9 mouse cellular contexts compared by ENCODE assay signal in the genomic region with DNA sequence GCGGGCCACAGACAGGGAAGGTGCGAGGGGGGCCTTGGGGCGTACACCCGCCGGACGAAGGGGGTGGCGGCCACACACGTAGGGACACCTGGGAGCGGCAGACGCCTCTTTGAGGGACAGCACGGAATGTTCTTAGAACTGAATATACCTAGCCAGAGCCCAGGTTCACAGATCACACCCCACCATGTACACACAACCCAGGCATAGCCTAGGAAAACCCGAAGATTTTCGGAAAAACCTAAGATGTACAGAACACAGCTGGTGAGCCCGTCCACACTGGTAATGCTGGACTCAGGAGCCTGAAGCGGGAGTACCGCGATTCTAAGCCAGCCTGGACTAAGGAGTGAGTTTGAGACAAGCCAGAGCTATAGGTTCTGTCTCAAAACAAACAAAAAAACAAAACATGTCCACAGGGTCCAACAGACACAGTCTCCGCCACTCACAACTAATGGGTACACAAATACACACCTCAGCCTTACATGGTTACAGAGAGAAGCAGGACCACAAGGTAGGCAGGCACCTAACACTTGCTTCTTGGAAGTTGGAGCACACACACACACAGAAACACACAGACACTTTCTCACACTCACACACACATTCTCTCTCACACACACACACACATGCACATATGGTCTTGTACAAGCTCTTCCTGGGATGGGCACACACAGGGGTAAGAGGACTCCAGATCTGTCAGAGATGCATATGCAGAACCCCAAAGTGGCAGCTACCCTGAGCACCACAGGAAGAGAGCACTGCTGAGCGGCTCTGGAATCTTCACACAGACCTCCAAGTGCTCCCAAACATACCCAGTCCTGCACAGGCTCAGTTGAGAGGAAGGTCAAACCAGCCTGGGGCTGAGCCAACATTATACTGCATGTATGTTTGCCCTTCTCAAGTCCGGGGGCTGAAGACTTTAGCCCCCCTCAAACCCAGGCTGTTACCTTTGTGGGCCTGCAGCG. TPM values are rescaled to one million over a fixed set of nuclear protein-coding genes. Genes with fewer than 3 reads are reported as not detected.
A peak's percentile ranks its signal among the peaks of the same experiment; 100 is the strongest.
DNase-seq lines count a peak whose midpoint lies in the region; ATAC-seq and TF ChIP-seq lines count a peak whose summit lies in the region.
"Had no signal": no experiment of that assay in that cellular context is flagged by ENCODE, and none has a peak within 500 bp of the region (broad histone marks: within the 10 kb centered on the region; RNA-seq: fewer than 3 reads in every experiment).

No protein-coding gene starts in this region.

- peak overlapping the region; percentile 85 for H3K27ac ChIP-seq in heart, embryonic 11.5 days (ENCODE audit: low read depth, low read length)
- H3K27ac ChIP-seq in ES-Bruce4 (ENCODE audit: insufficient read depth, low read length) = peak overlapping the region; percentile 55
- H3K27ac ChIP-seq in forebrain, embryonic 13.5 days = peak overlapping the region; percentile 96
- H3K27ac ChIP-seq in liver, embryonic 15.5 days (replicated peaks) = no peak overlapping the region

- H3K9ac ChIP-seq in heart, embryonic 11.5 days (ENCODE audit: low read depth, low read length) = peak overlapping the region; percentile 98
- H3K9ac ChIP-seq in ES-Bruce4 (ENCODE audit: low read depth, poor library complexity, severe bottlenecking) = peak overlapping the region; percentile 98
- H3K9ac ChIP-seq in forebrain, embryonic 13.5 days = peak overlapping the region; percentile 99
- H3K9ac ChIP-seq in liver, embryonic 15.5 days = peak overlapping the region; percentile 52; the same call in 1 of the 2 replicates

- no peak for ATAC-seq in heart, embryonic 11.5 days (replicated peaks; ENCODE audit: insufficient number of reproducible peaks, low FRiP score, low TSS enrichment)
- ATAC-seq in forebrain, embryonic 13.5 days = peak; percentile 4
- ATAC-seq in liver, embryonic 15.5 days (ENCODE audit: insufficient read depth) = no peak
- ATAC-seq in activated CD4-positive, CD25-positive, alpha-beta regulatory T cell, adult 4 months = no peak

- no peaks in the 10 kb centered on the region for H3K9me3 ChIP-seq in heart, embryonic 11.5 days (replicated peaks; ENCODE audit: control insufficient read depth, low read length)
- H3K9me3 ChIP-seq in ES-Bruce4 (replicated peaks; ENCODE audit: control insufficient read depth, insufficient read depth, low read length, poor library complexity, severe bottlenecking) = no peaks in the 10 kb centered on the region
- H3K9me3 ChIP-seq in forebrain, embryonic 13.5 days (replicated peaks) = no peaks in the 10 kb centered on the region
- no peaks in the 10 kb centered on the region for H3K9me3 ChIP-seq in liver, embryonic 15.5 days (replicated peaks)

- no peaks in the 10 kb centered on the region for H3K36me3 ChIP-seq in heart, embryonic 11.5 days (ENCODE audit: control insufficient read depth, insufficient read depth, low read length)
- no peaks in the 10 kb centered on the region for H3K36me3 ChIP-seq in ES-Bruce4 (ENCODE audit: control insufficient read depth, insufficient read depth, low read length, poor library complexity, severe bottlenecking)
- no peaks in the 10 kb centered on the region for H3K36me3 ChIP-seq in forebrain, embryonic 13.5 days (ENCODE audit: poor library complexity, severe bottlenecking)
- no peaks in the 10 kb centered on the region for H3K36me3 ChIP-seq in liver, embryonic 15.5 days (replicated peaks)

- H3K4me1 ChIP-seq in heart, embryonic 11.5 days (ENCODE audit: control insufficient read depth, insufficient read depth, low read length) = peaks cover 38% of the 10 kb centered on the region
- peaks cover 5% of the 10 kb centered on the region for H3K4me1 ChIP-seq in ES-Bruce4 (ENCODE audit: control insufficient read depth, insufficient read depth, low read length)
- peaks cover 56% of the 10 kb centered on the region for H3K4me1 ChIP-seq in forebrain, embryonic 13.5 days
- peaks cover 45% of the 10 kb centered on the region for H3K4me1 ChIP-seq in liver, embryonic 15.5 days (replicated peaks)

- H3K27me3 ChIP-seq in heart, embryonic 11.5 days (ENCODE audit: control insufficient read depth, insufficient read depth, low read length) = peaks cover 6% of the 10 kb centered on the region; the same call in 1 of the 2 replicates
- H3K27me3 ChIP-seq in ES-Bruce4 (ENCODE audit: control insufficient read depth, insufficient read depth, low read length, poor library complexity, severe bottlenecking) = no peaks in the 10 kb centered on the region
- H3K27me3 ChIP-seq in forebrain, embryonic 13.5 days = no peaks in the 10 kb centered on the region
- H3K27me3 ChIP-seq in liver, embryonic 15.5 days = peaks cover 45% of the 10 kb centered on the region

- peak overlapping the region; percentile 90 for H3K4me2 ChIP-seq in heart, embryonic 11.5 days
- H3K4me2 ChIP-seq in forebrain, embryonic 13.5 days = peak overlapping the region; percentile 89
- peak overlapping the region; percentile 81 for H3K4me2 ChIP-seq in liver, embryonic 15.5 days

- H3K4me3 ChIP-seq in heart, embryonic 11.5 days (ENCODE audit: low read depth, low read length) = peak overlapping the region; percentile 79
- peak overlapping the region; percentile 75 for H3K4me3 ChIP-seq in ES-Bruce4 (ENCODE audit: low read depth, low read length)
- H3K4me3 ChIP-seq in forebrain, embryonic 13.5 days = peak overlapping the region; percentile 81
- peak overlapping the region; percentile 60 for H3K4me3 ChIP-seq in liver, embryonic 15.5 days (replicated peaks)

- 19% methylated on average over 21 of the region's 21 CpGs for WGBS in heart, embryonic 11.5 days (ENCODE audit: insufficient replicate concordance)
- WGBS in forebrain, embryonic 13.5 days = 18% methylated on average over 21 of the region's 21 CpGs
- 22% methylated on average over 21 of the region's 21 CpGs for WGBS in liver, embryonic 15.5 days (ENCODE audit: insufficient replicate concordance)

- DNase-seq in heart, adult 9 months (ENCODE audit: low spot score in 2 of 2) = no peak
- no peak for DNase-seq in adrenal gland, postnatal 14 days
- DNase-seq in retina, embryonic 14.5 days (ENCODE audit: low spot score) = no peak

- no peak for TF ChIP-seq POLR2A in ES-Bruce4 (IDR thresholded peaks at IDR 0.05; ENCODE audit: insufficient read depth, low read length)

- TF ChIP-seq CTCF in ES-Bruce4 (IDR thresholded peaks at IDR 0.05; ENCODE audit: low read depth, low read length) = no peak

- TF ChIP-seq EP300 in ES-Bruce4 (IDR thresholded peaks at IDR 0.05; ENCODE audit: insufficient read depth, low read depth, low read length) = 0 out of 2 replicates have a peak, but pooled peaks have one; percentile 50

RNA-seq across cellular contexts. Expression of a gene that starts 0.7 kb away (rescaled TPM):
- 1.4 and 2.8 TPM in 2 replicates for polyA plus RNA-seq in heart, embryonic 11.5 days (2014; fragmentation: Nextera tagmentation; extraction: Ambion mirVana)
- polyA plus RNA-seq in ES-Bruce4 (2011; ENCODE audit: insufficient read depth, insufficient read length, low read depth, missing spikeins) = 3.0 and 4.3 TPM in 2 replicates
- polyA plus RNA-seq in forebrain, embryonic 13.5 days (2015; fragmentation: Nextera tagmentation; extraction: Ambion mirVana) = 4.7 and 6.5 TPM in 2 replicates
- polyA plus RNA-seq in liver, embryonic 15.5 days (2015; fragmentation: Nextera tagmentation; extraction: Ambion mirVana) = 0.31 TPM in 2 replicates
- total RNA-seq in adrenal gland, postnatal 14 days (2021) = 0.67 and 1.2 TPM in 2 replicates
- polyA plus RNA-seq in activated CD4-positive, CD25-positive, alpha-beta regulatory T cell, adult 4 months (2017; shearing (Covaris generic)) = 1 to 10 TPM in 1 of 2 experiments, not detected in 1; 1.1 TPM

RNA-seq across cellular contexts. Expression of a gene that starts 36.5 kb away (rescaled TPM):
- polyA plus RNA-seq in heart, embryonic 11.5 days (2014; fragmentation: Nextera tagmentation; extraction: Ambion mirVana) = 0.44 and 0.59 TPM in 2 replicates
- 3.8 and 4.7 TPM in 2 replicates for polyA plus RNA-seq in ES-Bruce4 (2011; ENCODE audit: insufficient read depth, insufficient read length, low read depth, missing spikeins)
- 2.2 and 2.3 TPM in 2 replicates for polyA plus RNA-seq in forebrain, embryonic 13.5 days (2015; fragmentation: Nextera tagmentation; extraction: Ambion mirVana)
- polyA plus RNA-seq in liver, embryonic 15.5 days (2015; fragmentation: Nextera tagmentation; extraction: Ambion mirVana) = 0.25 and 0.41 TPM in 2 replicates
- total RNA-seq in adrenal gland, postnatal 14 days (2021) = 0.49 and 0.82 TPM in 2 replicates
- polyA plus RNA-seq in activated CD4-positive, CD25-positive, alpha-beta regulatory T cell, adult 4 months (2017; shearing (Covaris generic)) = 1 to 10 TPM in 1 of 2 experiments, under 1 TPM in 1; 0.40 to 1.2 TPM

RNA-seq across cellular contexts. Expression of a gene that starts 36.6 kb away (rescaled TPM):
- 11.1 and 12.6 TPM in 2 replicates for polyA plus RNA-seq in heart, embryonic 11.5 days (2014; fragmentation: Nextera tagmentation; extraction: Ambion mirVana)
- polyA plus RNA-seq in ES-Bruce4 (2011; ENCODE audit: insufficient read depth, insufficient read length, low read depth, missing spikeins) = 18.0 and 27.2 TPM in 2 replicates
- polyA plus RNA-seq in forebrain, embryonic 13.5 days (2015; fragmentation: Nextera tagmentation; extraction: Ambion mirVana) = 18.6 and 24.1 TPM in 2 replicates
- polyA plus RNA-seq in liver, embryonic 15.5 days (2015; fragmentation: Nextera tagmentation; extraction: Ambion mirVana) = 5.4 and 5.5 TPM in 2 replicates
- 23.8 and 31.0 TPM in 2 replicates for total RNA-seq in adrenal gland, postnatal 14 days (2021)
- 10 to 100 TPM; 14.9 to 16.0 TPM for polyA plus RNA-seq in activated CD4-positive, CD25-positive, alpha-beta regulatory T cell, adult 4 months (2017; shearing (Covaris generic))

RNA-seq across cellular contexts. Expression of a gene that starts 52.5 kb away (rescaled TPM):
- 6.3 and 7.8 TPM in 2 replicates for polyA plus RNA-seq in heart, embryonic 11.5 days (2014; fragmentation: Nextera tagmentation; extraction: Ambion mirVana)
- polyA plus RNA-seq in ES-Bruce4 (2011; ENCODE audit: insufficient read depth, insufficient read length, low read depth, missing spikeins) = 14.8 and 15.4 TPM in 2 replicates
- 43.1 and 44.0 TPM in 2 replicates for polyA plus RNA-seq in forebrain, embryonic 13.5 days (2015; fragmentation: Nextera tagmentation; extraction: Ambion mirVana)
- 2.0 and 2.5 TPM in 2 replicates for polyA plus RNA-seq in liver, embryonic 15.5 days (2015; fragmentation: Nextera tagmentation; extraction: Ambion mirVana)
- 32.3 and 39.5 TPM in 2 replicates for total RNA-seq in adrenal gland, postnatal 14 days (2021)
- polyA plus RNA-seq in activated CD4-positive, CD25-positive, alpha-beta regulatory T cell, adult 4 months (2017; shearing (Covaris generic)) = 1 to 10 TPM; 3.1 to 5.5 TPM

RNA-seq across cellular contexts. Expression of a gene that starts 58.6 kb away (rescaled TPM):
- polyA plus RNA-seq in heart, embryonic 11.5 days (2014; fragmentation: Nextera tagmentation; extraction: Ambion mirVana) = 0.14 TPM in 1 of 2 replicates, not detected in the other
- 0.33 TPM in 1 of 2 replicates, not detected in the other for polyA plus RNA-seq in ES-Bruce4 (2011; ENCODE audit: insufficient read depth, insufficient read length, low read depth, missing spikeins)
- 0.24 and 0.27 TPM in 2 replicates for polyA plus RNA-seq in forebrain, embryonic 13.5 days (2015; fragmentation: Nextera tagmentation; extraction: Ambion mirVana)
- not detected in 2 replicates for polyA plus RNA-seq in liver, embryonic 15.5 days (2015; fragmentation: Nextera tagmentation; extraction: Ambion mirVana)
- 0.44 and 1.1 TPM in 2 replicates for total RNA-seq in adrenal gland, postnatal 14 days (2021)
- polyA plus RNA-seq in activated CD4-positive, CD25-positive, alpha-beta regulatory T cell, adult 4 months (2017; shearing (Covaris generic)) = 1 to 10 TPM; 8.2 to 9.0 TPM
- total RNA-seq: left cerebral cortex, postnatal 14 days had no signal
